Mouse (Mus musculus): ENCODE data around the gene Il27ra. TPM values are rescaled to one million over a fixed set of nuclear protein-coding genes. Genes with fewer than 3 reads are reported as not detected.

Il27ra gene
- polyA plus RNA-seq, 1 experiment, result 7.7 TPM

- 77% methylated on average over 1 of the region's 1 CpGs for WGBS
- Histone ChIP-seq H3K27ac (ENCODE audit: control insufficient read depth, insufficient read depth, low read depth, low read length, poor library complexity) (no peak overlapping the region), H3K4me1 (ENCODE audit: control insufficient read depth, insufficient read depth, low read length) (peaks cover 4% of the 10 kb centered on the region; the same call in 1 of the 2 replicates), H3K4me3 (replicated peaks; ENCODE audit: control insufficient read depth, low read depth, low read length) (no peak overlapping the region)
- no peak for TF ChIP-seq CTCF (IDR thresholded peaks at IDR 0.05; ENCODE audit: control insufficient read depth, insufficient read depth, low read length)
- TF ChIP-seq POLR2A (IDR thresholded peaks at IDR 0.05; ENCODE audit: borderline replicate concordance, control insufficient read depth, low read depth, low read length), result no peak
These were observed 26.8 kb upstream of the Il27ra start for GRCm38 (mm10) chr8:84069169-84069568.

DNA sequence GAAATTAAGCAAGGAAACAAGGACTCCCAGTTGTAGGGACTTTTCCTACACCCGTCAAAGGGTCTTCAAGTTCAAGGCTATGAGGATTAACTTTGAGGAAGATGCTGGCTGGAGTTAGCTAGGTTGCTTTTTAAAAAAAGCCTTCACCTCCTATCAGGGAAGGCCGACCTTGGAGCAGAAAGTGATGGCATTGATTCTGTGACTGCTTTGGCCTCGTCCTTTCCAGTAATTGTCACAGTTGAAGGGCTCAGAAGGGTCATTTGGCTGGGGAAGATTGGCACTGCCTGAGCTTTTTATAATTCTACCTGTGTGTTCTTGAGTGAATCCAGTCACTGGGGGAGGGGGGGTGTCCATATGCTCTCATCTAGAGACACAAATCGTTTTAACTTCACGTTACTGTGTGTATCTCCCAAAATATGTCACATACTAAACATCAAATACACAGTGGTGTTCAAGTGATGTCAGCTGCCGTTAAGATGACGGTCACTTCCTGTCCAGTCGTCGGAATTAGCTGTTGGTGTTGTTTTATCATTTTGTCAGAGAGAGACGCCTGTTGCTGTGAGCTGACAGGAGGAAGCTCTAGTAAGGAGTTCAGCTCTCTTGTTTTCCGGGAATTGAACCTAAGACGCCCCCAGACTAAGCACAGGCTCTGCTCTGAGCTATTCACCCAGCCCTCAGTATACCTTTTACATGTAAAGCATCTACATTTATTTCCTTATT, 26.1 kb upstream of the Il27ra start:
- TF ChIP-seq CTCF (IDR thresholded peaks at IDR 0.05; ENCODE audit: control insufficient read depth, insufficient read depth, low read length) (no peak), POLR2A (IDR thresholded peaks at IDR 0.05; ENCODE audit: borderline replicate concordance, control insufficient read depth, low read depth, low read length) (no peak)
- WGBS, result 62% methylated on average over 12 of the region's 12 CpGs
- H3K27ac ChIP-seq (ENCODE audit: control insufficient read depth, insufficient read depth, low read depth, low read length, poor library complexity), result no peak overlapping the region
- no peak overlapping the region for H3K4me3 ChIP-seq (replicated peaks; ENCODE audit: control insufficient read depth, low read depth, low read length)
- H3K4me1 ChIP-seq (ENCODE audit: control insufficient read depth, insufficient read depth, low read length), result peaks cover 7% of the 10 kb centered on the region; the same call in 1 of the 2 replicates

- WGBS, result 81% methylated on average over 7 of the region's 7 CpGs
- TF ChIP-seq CTCF (IDR thresholded peaks at IDR 0.05; ENCODE audit: control insufficient read depth, insufficient read depth, low read length) (no peak), POLR2A (IDR thresholded peaks at IDR 0.05; ENCODE audit: borderline replicate concordance, control insufficient read depth, low read depth, low read length) (no peak)
- H3K4me3 ChIP-seq (replicated peaks; ENCODE audit: control insufficient read depth, low read depth, low read length), result no peak overlapping the region
- H3K4me1 ChIP-seq (ENCODE audit: control insufficient read depth, insufficient read depth, low read length), result peaks cover 7% of the 10 kb centered on the region; the same call in 1 of the 2 replicates
- no peak overlapping the region for H3K27ac ChIP-seq (ENCODE audit: control insufficient read depth, insufficient read depth, low read depth, low read length, poor library complexity)
These were observed 25.5 kb upstream of the Il27ra start for GRCm38 (mm10) chr8:84067911-84068310.

DNA sequence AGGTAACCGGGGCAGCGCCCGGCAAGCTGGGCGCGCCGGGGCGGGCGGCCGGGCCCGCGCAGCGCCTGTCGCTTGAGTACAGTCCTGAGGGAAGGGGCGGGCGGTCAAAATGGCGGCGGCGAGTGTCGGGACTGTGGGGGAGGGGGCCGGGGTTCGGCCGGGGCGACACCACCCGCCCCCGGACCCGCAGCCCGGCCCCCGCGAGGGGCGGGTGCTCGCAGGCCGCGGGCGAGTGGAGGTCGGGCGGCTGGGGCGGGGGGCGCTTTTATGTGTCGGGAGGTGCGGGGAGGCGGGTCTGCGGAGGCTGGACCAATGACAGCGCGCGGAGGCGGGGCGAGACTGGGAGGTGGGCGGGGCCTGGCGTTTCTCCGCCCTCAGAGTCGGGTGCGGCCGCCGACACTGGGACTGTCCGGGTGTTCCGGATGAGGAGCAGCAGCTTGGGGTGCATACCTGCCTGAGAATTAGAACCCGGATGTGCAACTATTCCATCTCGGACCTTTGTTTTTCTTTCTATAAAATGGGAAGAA, 24.7 kb upstream of the Il27ra start:
- TF ChIP-seq CTCF (IDR thresholded peaks at IDR 0.05; ENCODE audit: control insufficient read depth, insufficient read depth, low read length) (no peak), POLR2A (IDR thresholded peaks at IDR 0.05; ENCODE audit: borderline replicate concordance, control insufficient read depth, low read depth, low read length) (peak; percentile 43; the same call in 1 of the 2 replicates)
- peak overlapping the region; percentile 63 for H3K4me3 ChIP-seq (replicated peaks; ENCODE audit: control insufficient read depth, low read depth, low read length)
- H3K4me1 ChIP-seq (ENCODE audit: control insufficient read depth, insufficient read depth, low read length), result peaks cover 7% of the 10 kb centered on the region; the same call in 1 of the 2 replicates
- H3K27ac ChIP-seq (ENCODE audit: control insufficient read depth, insufficient read depth, low read depth, low read length, poor library complexity), result peak overlapping the region; percentile 96
- WGBS, result under 1% methylated on average over 57 of the region's 58 CpGs

GRCm38 (mm10) chr8:84066291-84066930, 24.0 kb upstream of the Il27ra start, which contains the start of gene Rfx1:
Gene Rfx1, plus strand, starts transcription at chr8:84066834.
- WGBS, result under 1% methylated on average over 51 of the region's 51 CpGs
- TF ChIP-seq POLR2A (IDR thresholded peaks at IDR 0.05; ENCODE audit: borderline replicate concordance, control insufficient read depth, low read depth, low read length) (peak; percentile 89), CTCF (IDR thresholded peaks at IDR 0.05; ENCODE audit: control insufficient read depth, insufficient read depth, low read length) (no peak; the same call in 1 of the 2 replicates)
- Histone ChIP-seq H3K4me1 (ENCODE audit: control insufficient read depth, insufficient read depth, low read length) (peaks cover 7% of the 10 kb centered on the region; the same call in 1 of the 2 replicates), H3K27ac (ENCODE audit: control insufficient read depth, insufficient read depth, low read depth, low read length, poor library complexity) (peak within 1 kb of the TSS; percentile 96), H3K4me3 (replicated peaks; ENCODE audit: control insufficient read depth, low read depth, low read length) (peak within 1 kb of the TSS; percentile 63)

- no peak for TF ChIP-seq POLR2A (IDR thresholded peaks at IDR 0.05; ENCODE audit: borderline replicate concordance, control insufficient read depth, low read depth, low read length)
- no peak for TF ChIP-seq CTCF (IDR thresholded peaks at IDR 0.05; ENCODE audit: control insufficient read depth, insufficient read depth, low read length)
- Histone ChIP-seq H3K27ac (ENCODE audit: control insufficient read depth, insufficient read depth, low read depth, low read length, poor library complexity) (peak overlapping the region; percentile 79), H3K4me1 (ENCODE audit: control insufficient read depth, insufficient read depth, low read length) (peaks cover 5% of the 10 kb centered on the region; the same call in 1 of the 2 replicates), H3K4me3 (replicated peaks; ENCODE audit: control insufficient read depth, low read depth, low read length) (peak overlapping the region; percentile 63)
- 7% methylated on average over 5 of the region's 5 CpGs for WGBS
These were observed 23.2 kb upstream of the Il27ra start for GRCm38 (mm10) chr8:84065457-84066072.

GRCm38 (mm10) chr8:84065037-84065436, 22.6 kb upstream of the Il27ra start, which contains the start of gene Gm10643:
Gene Gm10643, minus strand, starts transcription at chr8:84065137.
- TF ChIP-seq POLR2A (IDR thresholded peaks at IDR 0.05; ENCODE audit: borderline replicate concordance, control insufficient read depth, low read depth, low read length), result no peak
- 77% methylated on average over 1 of the region's 1 CpGs for WGBS
- peak within 1 kb of the TSS; percentile 63 for H3K4me3 ChIP-seq (replicated peaks; ENCODE audit: control insufficient read depth, low read depth, low read length)
- H3K4me1 ChIP-seq (ENCODE audit: control insufficient read depth, insufficient read depth, low read length), result peaks cover 5% of the 10 kb centered on the region; the same call in 1 of the 2 replicates
- peak within 1 kb of the TSS; percentile 79 for H3K27ac ChIP-seq (ENCODE audit: control insufficient read depth, insufficient read depth, low read depth, low read length, poor library complexity)

Data from bone marrow, adult 2 months (tissue).